Mouse (Mus musculus) embryonic facial prominence, embryonic 11.5 days (tissue): ENCODE measurements around the gene Dll4. TPM values are rescaled to one million over a fixed set of nuclear protein-coding genes. Genes with fewer than 3 reads are reported as not detected.

ENCODE experiments used
- ATAC-seq: fragments of 200-750 bp; cut with Nextera tagmentation; replicated peaks from 2 replicates; pipeline ENCODE4 v1.8.0; 2017; ENCODE audit warnings: low read depth; ENCODE audit not compliant: insufficient number of reproducible peaks, low FRiP score, low TSS enrichment
- DNase-seq: peaks from one replicate; pipeline ENCODE4 v3.0.0-alpha.2; 2015; ENCODE audit warnings: low spot score
- H3K27ac ChIP-seq: fragments of 300-500 bp; sonication (generic); replicated peaks from 2 replicates; pipeline ENCODE4 v1.5.1; 2014; ENCODE audit warnings: mild to moderate bottlenecking, low read depth, low read length, control low read depth
- H3K27me3 ChIP-seq: fragments of 300-500 bp; sonication (generic); 2 replicates; pipeline ENCODE4 v1.6.1; 2014; ENCODE audit warnings: mild to moderate bottlenecking, low read length, moderate library complexity, mixed read lengths; ENCODE audit not compliant: control insufficient read depth, insufficient read depth
- H3K36me3 ChIP-seq: fragments of 300-500 bp; sonication (generic); replicated peaks from 2 replicates; pipeline ENCODE4 v1.6.1; 2014; ENCODE audit warnings: low read depth, mild to moderate bottlenecking, low read length, moderate library complexity, mixed read lengths; ENCODE audit not compliant: control insufficient read depth, insufficient read depth
- H3K4me1 ChIP-seq: fragments of 300-500 bp; sonication (generic); 2 replicates; pipeline ENCODE4 v1.6.1; 2014; ENCODE audit warnings: low read length, mixed read lengths; ENCODE audit not compliant: control insufficient read depth, insufficient read depth
- H3K4me2 ChIP-seq: fragments of 300-500 bp; sonication (generic); 2 replicates; pipeline ENCODE4 v1.6.1; 2014; ENCODE audit warnings: low read depth, mild to moderate bottlenecking, control low read depth, low read length, moderate library complexity
- H3K4me3 ChIP-seq: fragments of 300-500 bp; sonication (generic); 2 replicates; pipeline ENCODE4 v1.5.1; 2014; ENCODE audit warnings: low read depth, low read length, control low read depth
- H3K9ac ChIP-seq: fragments of 300-500 bp; sonication (generic); replicated peaks from 2 replicates; pipeline ENCODE4 v1.6.1; 2014; ENCODE audit warnings: mild to moderate bottlenecking, control low read depth, low read length
- H3K9me3 ChIP-seq: fragments of 300-500 bp; sonication (generic); replicated peaks from 2 replicates; pipeline ENCODE4 v1.6.1; 2016; ENCODE audit warnings: mild to moderate bottlenecking, low read length, inconsistent platforms, mixed read lengths; ENCODE audit not compliant: control insufficient read depth
- WGBS: fragments of 180-500 bp; shearing (Covaris S2); extraction: QIAGEN DNeasy Blood & Tissue Kit; methylation state at CpG from one replicate; pipeline ENCODE4 v1.1.7; 2014; 5-methylcytosine and 5-hydroxymethylcytosine counted together
- polyA plus RNA-seq: library from polyadenylated mRNA; unstranded; fragments of >200 nt; fragmentation: Nextera tagmentation; extraction: Ambion mirVana; gene quantifications from 2 replicates; pipeline ENCODE4 v1.2.1, GENCODE M21; 2014

Dll4 gene
- polyA plus RNA-seq, 1 experiment from 2014 or later, result 3.2 TPM

DNA sequence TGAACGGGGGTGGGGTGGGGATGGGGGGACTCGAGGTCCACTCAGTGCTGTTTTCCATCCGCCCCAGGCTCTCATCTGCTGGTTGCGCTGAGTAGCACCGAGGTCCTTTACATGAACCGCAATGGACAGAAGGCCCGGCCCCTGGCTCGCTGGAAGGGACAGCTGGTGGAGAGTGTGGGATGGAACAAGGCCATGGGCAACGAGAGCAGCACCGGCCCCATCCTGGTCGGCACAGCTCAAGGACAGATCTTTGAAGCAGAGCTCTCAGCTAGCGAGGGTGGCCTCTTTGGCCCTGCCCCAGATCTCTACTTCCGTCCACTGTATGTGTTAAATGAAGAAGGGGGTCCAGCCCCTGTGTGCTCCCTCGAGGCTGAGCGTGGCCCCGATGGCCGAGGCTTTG is 32.7 kb upstream of the Dll4 start:
- Histone ChIP-seq H3K4me2 (no peak overlapping the region), H3K9me3 (no peaks in the 10 kb centered on the region), H3K9ac (no peak overlapping the region), H3K27ac (no peak overlapping the region), H3K27me3 (no peaks in the 10 kb centered on the region), H3K36me3 (peaks cover 10% of the 10 kb centered on the region), H3K4me1 (no peaks in the 10 kb centered on the region), H3K4me3 (no peak overlapping the region)
- DNase-seq, result no peak
- no peak for ATAC-seq
- WGBS, result 94% methylated on average over 17 of the region's 17 CpGs

DNA sequence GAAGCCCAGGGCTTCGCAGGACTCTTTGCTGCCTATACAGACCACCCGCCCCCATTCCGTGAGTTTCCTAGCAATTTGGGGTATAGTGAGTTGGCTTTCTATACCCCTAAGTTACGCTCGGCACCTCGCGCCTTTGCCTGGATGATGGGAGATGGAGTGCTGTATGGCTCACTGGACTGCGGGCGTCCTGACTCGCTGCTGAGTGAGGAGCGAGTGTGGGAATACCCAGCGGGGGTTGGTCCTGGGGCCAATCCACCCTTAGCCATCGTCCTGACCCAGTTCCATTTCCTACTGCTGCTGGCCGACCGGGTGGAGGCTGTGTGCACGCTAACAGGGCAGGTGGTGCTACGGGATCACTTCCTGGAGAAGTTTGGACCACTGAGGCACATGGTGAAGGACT is 32.3 kb upstream of the Dll4 start:
- H3K4me2 ChIP-seq, result no peak overlapping the region
- 96% methylated on average over 17 of the region's 17 CpGs for WGBS
- H3K9me3 ChIP-seq, result no peaks in the 10 kb centered on the region
- H3K36me3 ChIP-seq, result peaks cover 10% of the 10 kb centered on the region
- no peak for DNase-seq
- H3K4me3 ChIP-seq, result no peak overlapping the region
- H3K9ac ChIP-seq, result no peak overlapping the region
- H3K4me1 ChIP-seq, result no peaks in the 10 kb centered on the region
- no peaks in the 10 kb centered on the region for H3K27me3 ChIP-seq
- ATAC-seq, result no peak
- no peak overlapping the region for H3K27ac ChIP-seq

DNA sequence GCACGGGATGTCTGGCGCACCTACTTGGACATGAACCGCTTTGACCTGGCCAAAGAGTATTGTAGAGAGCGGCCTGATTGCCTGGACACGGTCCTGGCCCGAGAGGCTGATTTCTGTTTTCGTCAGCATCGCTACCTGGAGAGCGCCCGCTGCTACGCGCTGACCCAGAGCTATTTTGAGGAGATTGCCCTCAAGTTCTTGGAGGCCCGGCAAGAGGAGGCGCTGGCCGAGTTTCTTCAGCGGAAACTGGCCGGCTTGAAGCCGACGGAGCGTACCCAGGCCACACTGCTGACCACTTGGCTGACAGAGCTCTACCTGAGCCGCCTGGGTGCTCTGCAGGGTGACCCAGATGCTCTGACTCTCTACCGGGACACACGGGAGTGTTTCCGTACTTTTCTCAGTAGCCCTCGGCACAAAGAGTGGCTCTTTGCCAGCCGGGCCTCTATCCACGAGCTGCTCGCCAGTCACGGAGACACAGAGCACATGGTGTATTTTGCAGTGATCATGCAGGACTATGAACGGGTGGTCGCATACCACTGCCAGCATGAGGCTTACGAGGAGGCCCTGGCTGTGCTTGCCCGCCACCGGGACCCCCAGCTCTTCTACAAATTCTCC is 31.7 kb upstream of the Dll4 start:
- Histone ChIP-seq H3K27me3 (no peaks in the 10 kb centered on the region), H3K9ac (no peak overlapping the region), H3K27ac (no peak overlapping the region), H3K9me3 (no peaks in the 10 kb centered on the region), H3K36me3 (peaks cover 10% of the 10 kb centered on the region), H3K4me1 (no peaks in the 10 kb centered on the region), H3K4me3 (no peak overlapping the region), H3K4me2 (no peak overlapping the region)
- WGBS, result 94% methylated on average over 34 of the region's 34 CpGs
- no peak for ATAC-seq
- DNase-seq, result no peak

DNA sequence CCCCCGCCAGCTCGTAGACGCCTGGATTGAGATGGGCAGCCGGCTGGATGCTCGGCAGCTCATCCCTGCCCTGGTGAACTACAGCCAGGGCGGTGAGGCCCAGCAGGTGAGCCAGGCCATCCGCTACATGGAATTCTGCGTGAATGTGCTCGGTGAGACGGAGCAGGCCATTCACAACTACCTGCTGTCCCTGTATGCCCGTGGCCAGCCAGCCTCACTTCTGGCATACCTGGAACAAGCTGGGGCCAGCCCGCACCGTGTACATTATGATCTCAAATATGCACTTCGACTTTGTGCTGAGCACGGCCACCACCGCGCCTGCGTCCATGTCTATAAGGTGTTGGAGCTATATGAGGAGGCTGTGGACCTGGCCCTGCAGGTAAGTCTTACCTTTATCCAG is 31.2 kb upstream of the Dll4 start:
- ATAC-seq (no peak), DNase-seq (no peak)
- Histone ChIP-seq H3K4me1 (no peaks in the 10 kb centered on the region), H3K4me3 (no peak overlapping the region), H3K9ac (no peak overlapping the region), H3K27me3 (no peaks in the 10 kb centered on the region), H3K4me2 (no peak overlapping the region), H3K36me3 (peaks cover 10% of the 10 kb centered on the region), H3K9me3 (no peaks in the 10 kb centered on the region), H3K27ac (no peak overlapping the region)
- 94% methylated on average over 18 of the region's 18 CpGs for WGBS

DNA sequence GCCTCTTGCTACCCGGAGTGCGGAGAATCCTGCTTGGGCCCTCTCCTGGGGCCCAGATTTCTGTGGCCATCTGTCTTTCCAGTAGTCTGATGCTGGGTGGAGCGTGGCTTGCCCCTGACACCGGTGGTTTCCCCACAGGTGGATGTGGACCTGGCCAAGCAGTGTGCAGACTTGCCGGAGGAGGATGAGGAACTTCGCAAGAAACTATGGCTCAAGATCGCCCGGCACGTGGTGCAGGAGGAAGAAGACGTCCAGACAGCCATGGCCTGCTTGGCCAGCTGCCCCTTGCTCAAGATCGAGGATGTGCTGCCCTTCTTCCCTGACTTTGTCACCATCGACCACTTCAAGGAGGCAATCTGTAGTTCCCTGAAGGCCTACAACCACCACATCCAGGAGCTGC is 28.8 kb upstream of the Dll4 start:
- H3K4me2 ChIP-seq, result no peak overlapping the region
- H3K9me3 ChIP-seq, result no peaks in the 10 kb centered on the region
- no peak for ATAC-seq
- 92% methylated on average over 12 of the region's 12 CpGs for WGBS
- H3K27ac ChIP-seq, result no peak overlapping the region
- H3K4me1 ChIP-seq, result no peaks in the 10 kb centered on the region
- H3K36me3 ChIP-seq, result peaks cover 10% of the 10 kb centered on the region
- no peak for DNase-seq
- H3K4me3 ChIP-seq, result no peak overlapping the region
- no peak overlapping the region for H3K9ac ChIP-seq
- no peaks in the 10 kb centered on the region for H3K27me3 ChIP-seq

DNA sequence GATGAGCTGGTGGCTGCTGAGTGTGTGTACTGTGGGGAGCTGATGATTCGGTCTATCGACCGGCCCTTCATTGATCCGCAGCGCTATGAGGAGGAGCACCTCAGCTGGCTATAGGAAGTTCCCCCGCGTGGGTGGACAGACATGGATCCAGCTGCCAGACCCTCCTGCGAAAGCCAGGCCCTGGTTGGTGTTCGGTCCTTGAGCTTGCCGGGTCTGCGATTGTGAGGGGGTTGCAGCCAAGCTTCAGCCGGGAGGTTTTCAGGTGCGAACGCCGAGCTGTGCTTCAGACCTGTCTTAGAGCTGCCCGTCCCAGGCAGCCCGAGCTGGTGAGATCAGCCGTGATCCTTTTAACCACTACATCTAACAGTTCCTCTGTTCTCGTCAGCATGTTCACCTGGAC is 28.1 kb upstream of the Dll4 start:
- Histone ChIP-seq H3K9me3 (no peaks in the 10 kb centered on the region), H3K4me1 (no peaks in the 10 kb centered on the region), H3K9ac (no peak overlapping the region), H3K27ac (no peak overlapping the region), H3K4me3 (no peak overlapping the region), H3K36me3 (peaks cover 8% of the 10 kb centered on the region), H3K27me3 (no peaks in the 10 kb centered on the region), H3K4me2 (no peak overlapping the region)
- no peak for DNase-seq
- WGBS, result 92% methylated on average over 19 of the region's 19 CpGs
- no peak for ATAC-seq

DNA sequence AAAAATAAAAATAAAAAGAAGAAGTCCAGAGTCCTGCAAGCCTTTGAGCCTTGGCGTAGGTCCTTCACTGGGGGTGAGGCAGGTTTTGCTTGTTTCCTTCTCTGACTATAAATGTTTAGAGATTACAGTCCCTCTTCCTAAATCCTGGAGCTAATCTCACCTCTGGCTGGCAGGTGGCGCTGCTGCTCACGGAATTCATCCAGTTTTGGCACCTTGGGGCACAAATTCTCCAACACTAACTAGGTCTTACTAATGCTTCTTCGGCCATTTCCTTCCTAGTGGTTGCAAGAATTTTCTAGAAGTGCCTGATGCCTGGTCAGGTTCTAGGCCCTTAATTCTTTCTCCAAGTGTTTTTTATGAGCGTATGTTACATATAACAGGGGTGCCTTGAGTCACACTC is 27.3 kb upstream of the Dll4 start:
- ATAC-seq, result no peak
- 46% methylated on average over 5 of the region's 5 CpGs for WGBS
- Histone ChIP-seq H3K4me3 (no peak overlapping the region), H3K36me3 (peaks cover 8% of the 10 kb centered on the region), H3K4me1 (no peaks in the 10 kb centered on the region), H3K27ac (no peak overlapping the region), H3K9ac (no peak overlapping the region), H3K9me3 (no peaks in the 10 kb centered on the region), H3K4me2 (no peak overlapping the region), H3K27me3 (no peaks in the 10 kb centered on the region)
- peak; percentile 71 for DNase-seq

DNA sequence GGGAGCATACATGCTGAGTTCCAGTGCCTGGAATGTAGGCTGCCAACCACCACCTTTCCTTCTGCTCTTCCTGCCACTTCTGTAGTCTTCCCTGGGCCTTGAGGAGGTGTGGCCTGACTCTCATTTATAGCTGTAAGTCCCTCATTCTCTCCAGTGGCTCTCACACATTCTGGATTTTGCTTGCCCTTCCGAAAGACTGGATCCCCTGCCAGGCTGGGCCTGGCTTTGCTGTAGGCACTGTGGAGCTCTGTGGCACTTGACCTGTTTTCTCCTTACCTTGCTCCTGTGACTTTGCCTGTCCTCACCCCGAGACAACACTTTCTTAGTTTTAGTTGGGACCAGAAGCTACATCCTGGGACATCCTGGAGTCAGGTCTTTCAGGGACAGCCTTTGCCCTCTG is 26.7 kb upstream of the Dll4 start:
- H3K4me1 ChIP-seq, result no peaks in the 10 kb centered on the region
- H3K9me3 ChIP-seq, result no peaks in the 10 kb centered on the region
- DNase-seq (no peak), ATAC-seq (no peak)
- no peak overlapping the region for H3K27ac ChIP-seq
- 92% methylated on average over 2 of the region's 2 CpGs for WGBS
- no peak overlapping the region for H3K9ac ChIP-seq
- no peak overlapping the region for H3K4me3 ChIP-seq
- H3K27me3 ChIP-seq, result no peaks in the 10 kb centered on the region
- H3K36me3 ChIP-seq, result peaks cover 8% of the 10 kb centered on the region
- no peak overlapping the region for H3K4me2 ChIP-seq
